Mouse (Mus musculus) liver, adult 2 months (tissue): Measurements from ENCODE around the gene Trpm2. TPM values are rescaled to one million over a fixed set of nuclear protein-coding genes. Genes with fewer than 3 reads are reported as not detected.

ENCODE experiments used
- DNase-seq: peaks from one replicate; pipeline ENCODE4 v3.0.0-alpha.2; 2011; ENCODE audit warnings: low read depth, low spot score; ENCODE audit errors: extremely low read depth
- H3K27ac ChIP-seq: fragments of 200-500 bp; replicated peaks from 2 replicates; pipeline ENCODE4 v1.5.1; 2012; ENCODE audit warnings: low read depth, mild to moderate bottlenecking, control low read depth, inconsistent platforms, low read length; ENCODE audit not compliant: insufficient read depth
- H3K27me3 ChIP-seq: fragments of 200-500 bp; 2 replicates; pipeline ENCODE4 v1.6.1; 2012; ENCODE audit warnings: mild to moderate bottlenecking, moderate library complexity, low read length, inconsistent platforms; ENCODE audit not compliant: control insufficient read depth, insufficient read depth
- H3K36me3 ChIP-seq: fragments of 200-500 bp; 2 replicates; pipeline ENCODE4 v1.6.1; 2012; ENCODE audit warnings: low read length, inconsistent platforms; ENCODE audit not compliant: control insufficient read depth, insufficient read depth
- H3K4me1 ChIP-seq: fragments of 200-500 bp; 2 replicates; pipeline ENCODE4 v1.6.1; 2011; ENCODE audit warnings: low read length; ENCODE audit not compliant: control insufficient read depth, insufficient read depth
- H3K4me3 ChIP-seq: fragments of 200-500 bp; 2 replicates; pipeline ENCODE4 v1.5.1; 2011; ENCODE audit warnings: low read depth, mild to moderate bottlenecking, control low read depth, low read length, moderate library complexity; ENCODE audit not compliant: insufficient read depth
- H3K79me2 ChIP-seq: fragments of 200-500 bp; 2 replicates; pipeline ENCODE4 v1.6.1; 2012; ENCODE audit warnings: inconsistent platforms, mild to moderate bottlenecking, low read length, moderate library complexity; ENCODE audit not compliant: control insufficient read depth, insufficient read depth
- H3K9ac ChIP-seq: fragments of 200-500 bp; 2 replicates; pipeline ENCODE4 v1.6.1; 2012; ENCODE audit warnings: low read depth, mild to moderate bottlenecking, control low read depth, inconsistent platforms, low read length
- CTCF ChIP-seq: fragments of 200-500 bp; IDR thresholded peaks from 2 replicates; pipeline ENCODE4 v1.5.1; 2011; ENCODE audit warnings: low read depth, low read length, control low read depth
- POLR2A ChIP-seq: fragments of 200-500 bp; IDR thresholded peaks from 2 replicates; pipeline ENCODE4 v1.6.1; 2011; ENCODE audit warnings: low read length, control low read depth; ENCODE audit not compliant: insufficient read depth; ENCODE audit errors: extremely low read depth
- WGBS: fragments of 180-500 bp; shearing (Covaris S2); methylation state at CpG from one replicate; pipeline ENCODE4 v1.1.7; 2018; 5-methylcytosine and 5-hydroxymethylcytosine counted together
- polyA plus RNA-seq: library from polyadenylated mRNA; depleted of rRNA; stranded (reverse); fragments of >200 nt; gene quantifications from 2 replicates; pipeline ENCODE4 v1.2.3, GENCODE M21; 2012
- total RNA-seq: library from RNA; depleted of rRNA; stranded (reverse); fragments of >200 nt; gene quantifications from 2 replicates; pipeline ENCODE4 v1.2.3, GENCODE M21; 2014

The Trpm2 gene
- total and polyA plus RNA-seq, 2 experiments, result 3.1 to 3.3 TPM

DNA sequence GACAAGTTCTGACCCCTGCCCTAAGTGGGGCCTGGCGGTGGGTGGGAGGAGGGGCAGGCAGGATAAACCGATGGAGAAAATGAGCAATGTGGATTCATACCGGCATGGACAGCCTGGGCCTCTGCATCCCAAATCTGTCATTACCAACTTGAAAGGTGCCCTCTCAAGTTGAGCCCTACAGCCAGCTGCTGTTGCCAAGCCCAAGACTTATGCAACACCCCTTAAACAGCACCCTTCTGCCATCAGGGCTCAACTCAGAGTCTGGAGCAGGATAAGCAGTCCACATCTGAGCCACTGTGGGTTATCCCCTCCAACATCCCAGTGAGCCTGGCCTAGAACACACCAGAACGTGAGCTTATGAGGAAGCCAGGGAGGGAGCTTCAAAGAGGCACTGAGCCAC is 57.1 kb downstream of the Trpm2 start:
- no peak overlapping the region for H3K4me3 ChIP-seq
- 79% methylated on average over 4 of the region's 4 CpGs for WGBS
- no peak for DNase-seq

DNA sequence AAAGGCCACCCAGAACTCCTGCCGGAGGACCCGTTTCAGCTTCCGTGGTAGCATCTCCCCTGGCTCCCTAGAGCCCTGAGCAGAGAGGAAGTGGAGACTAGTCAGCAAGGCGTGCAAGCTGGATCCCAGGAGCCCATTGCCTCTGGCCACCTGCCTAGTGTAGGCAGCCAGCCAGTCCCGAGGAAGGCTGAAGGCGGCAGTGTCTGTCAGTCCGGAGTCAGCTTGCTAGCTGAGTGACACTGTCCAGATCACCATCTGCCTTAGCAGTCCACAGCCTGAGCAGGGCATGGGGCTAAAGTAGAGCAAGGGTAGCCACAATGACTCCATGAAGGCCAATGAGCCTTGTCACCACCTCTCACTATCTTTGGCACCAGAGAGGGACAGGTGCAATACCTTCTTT is 57.8 kb downstream of the Trpm2 start:
- Histone ChIP-seq H3K36me3 (no peaks in the 10 kb centered on the region), H3K4me3 (no peak overlapping the region), H3K79me2 (no peaks in the 10 kb centered on the region), H3K4me1 (no peaks in the 10 kb centered on the region), H3K9ac (no peak overlapping the region), H3K27me3 (no peaks in the 10 kb centered on the region), H3K27ac (no peak overlapping the region)
- DNase-seq, result no peak
- 31% methylated on average over 7 of the region's 7 CpGs for WGBS
- no peak for TF ChIP-seq POLR2A
- no peak for TF ChIP-seq CTCF

More for the DNA sequence above, 57.1 kb downstream of the Trpm2 start:
- Histone ChIP-seq H3K9ac (no peak overlapping the region), H3K27ac (no peak overlapping the region), H3K4me1 (no peaks in the 10 kb centered on the region), H3K36me3 (no peaks in the 10 kb centered on the region), H3K27me3 (no peaks in the 10 kb centered on the region), H3K79me2 (no peaks in the 10 kb centered on the region)
- TF ChIP-seq POLR2A, result no peak
- no peak for TF ChIP-seq CTCF

DNA sequence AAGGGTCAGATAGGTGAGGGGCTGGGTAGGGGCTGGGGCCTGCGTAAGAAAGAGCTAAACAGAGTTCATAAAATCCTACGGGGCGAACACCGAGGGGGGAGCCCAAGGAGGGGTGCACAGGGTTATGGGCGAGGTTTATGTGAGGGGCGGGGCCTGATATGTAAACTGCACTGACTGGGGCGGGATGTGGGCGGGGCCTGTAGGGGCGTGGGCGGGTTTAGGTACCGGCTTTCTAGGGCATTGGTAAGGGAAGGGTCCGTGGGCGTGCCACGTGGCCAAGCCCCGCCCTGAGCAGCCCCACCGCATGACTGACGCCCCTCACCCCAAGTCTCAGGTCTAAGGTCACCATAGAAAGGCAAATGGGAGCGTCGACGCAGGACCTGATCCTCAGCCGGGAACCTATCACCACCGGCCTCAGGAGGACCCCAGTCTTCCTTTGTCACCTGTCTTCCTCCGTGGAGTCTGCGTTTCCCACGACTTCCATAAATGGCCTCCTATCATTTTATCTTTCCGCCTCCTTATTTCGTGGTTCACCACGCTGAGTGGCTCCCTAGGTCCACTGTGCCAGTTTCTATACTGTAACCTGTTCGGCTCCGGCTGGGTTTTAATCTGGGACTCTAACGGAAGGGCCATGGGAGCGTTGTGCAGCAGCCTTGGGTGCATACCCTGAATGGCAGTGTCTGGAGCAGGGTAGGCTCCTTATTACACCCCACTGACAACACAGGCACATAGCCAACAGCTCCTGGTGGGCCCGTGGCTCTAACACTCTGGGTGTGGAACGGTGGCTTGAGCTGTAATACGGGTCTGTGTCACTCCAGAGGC is 67.3 kb downstream of the Trpm2 start:
- peaks cover 3% of the 10 kb centered on the region; the same call in 1 of the 2 replicates for H3K79me2 ChIP-seq
- H3K27ac ChIP-seq, result peak overlapping the region; percentile 1; the same call in 1 of the 2 replicates
- peak; percentile 67 for DNase-seq
- TF ChIP-seq CTCF (no peak), POLR2A (no peak)
- H3K4me3 ChIP-seq, result peak overlapping the region; percentile 86
- 4% methylated on average over 35 of the region's 35 CpGs for WGBS
- no peaks in the 10 kb centered on the region for H3K27me3 ChIP-seq
- H3K4me1 ChIP-seq, result peaks cover 26% of the 10 kb centered on the region
- no peaks in the 10 kb centered on the region for H3K36me3 ChIP-seq
- H3K9ac ChIP-seq, result peak overlapping the region; percentile 35

DNA sequence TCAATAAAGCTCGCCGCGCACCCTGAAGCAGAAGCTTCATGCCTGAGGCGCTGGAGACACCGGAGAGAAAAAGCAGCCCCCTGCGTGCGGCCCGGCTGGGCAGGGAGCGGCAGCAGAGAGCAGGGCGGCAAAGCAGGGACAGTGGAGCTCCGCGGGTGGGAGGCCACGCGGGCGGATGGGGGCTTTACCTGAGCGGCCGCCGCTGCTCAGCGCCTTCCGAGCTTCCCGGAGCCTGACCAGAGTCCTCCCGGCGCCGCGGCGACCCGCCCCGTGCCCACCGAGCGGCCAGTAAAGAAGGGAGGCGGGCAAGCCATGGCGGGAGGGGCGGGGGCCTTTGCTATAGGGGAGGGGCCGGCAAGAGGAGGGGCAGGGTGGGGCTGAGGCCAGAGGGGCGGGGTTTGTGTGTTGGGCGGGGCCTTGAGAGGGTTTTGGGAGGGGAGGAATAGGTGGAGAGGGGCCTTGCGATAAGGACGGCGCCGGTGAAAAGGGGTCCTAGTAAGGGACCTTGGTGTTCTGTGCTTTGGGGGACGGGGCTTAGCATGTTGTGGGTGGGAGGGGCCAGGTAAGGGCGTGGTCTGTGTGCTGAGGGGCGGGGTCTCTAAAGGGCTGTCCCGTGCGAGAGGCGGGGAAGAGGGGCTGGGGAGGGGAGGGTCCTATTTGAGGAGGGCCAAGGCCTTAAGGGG is 68.0 kb downstream of the Trpm2 start, which contains the start of gene Lrrc3:
Lrrc3 (minus strand) TSS at position 326 of the 683 bp plus-strand sequence.
- peak; percentile 73; the same call in 1 of the 2 replicates for TF ChIP-seq POLR2A
- TF ChIP-seq CTCF, result no peak
- H3K9ac ChIP-seq, result peak within 1 kb of the TSS; percentile 93
- H3K79me2 ChIP-seq, result peaks cover 3% of the 10 kb centered on the region; the same call in 1 of the 2 replicates
- no peaks in the 10 kb centered on the region for H3K36me3 ChIP-seq
- no peaks in the 10 kb centered on the region for H3K27me3 ChIP-seq
- peak within 1 kb of the TSS; percentile 95 for H3K27ac ChIP-seq
- H3K4me3 ChIP-seq, result peak within 1 kb of the TSS; percentile 86
- 2% methylated on average over 46 of the region's 46 CpGs for WGBS
- peak; percentile 69 for DNase-seq
- H3K4me1 ChIP-seq, result peaks cover 26% of the 10 kb centered on the region

DNA sequence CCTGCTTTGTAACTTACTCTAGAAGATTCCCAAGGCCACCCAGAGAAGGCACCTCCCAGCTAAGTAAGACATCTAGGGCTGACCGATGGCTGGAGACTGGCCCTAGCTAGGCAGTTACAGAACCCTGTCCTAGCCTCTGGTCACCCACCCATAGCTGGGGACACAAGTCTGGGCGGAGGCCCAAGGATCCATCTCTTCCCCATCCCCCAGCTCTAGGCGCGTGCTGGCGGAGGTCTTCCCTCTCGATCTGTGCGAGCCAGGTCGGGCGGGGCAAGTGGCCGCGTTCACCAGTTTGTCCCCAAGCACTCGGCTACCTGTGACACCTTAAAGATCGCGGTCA is 68.5 kb downstream of the Trpm2 start:
- TF ChIP-seq POLR2A (no peak), CTCF (no peak)
- Histone ChIP-seq H3K27me3 (no peaks in the 10 kb centered on the region), H3K4me3 (peak overlapping the region; percentile 86), H3K9ac (peak overlapping the region; percentile 93), H3K27ac (peak overlapping the region; percentile 95), H3K36me3 (no peaks in the 10 kb centered on the region), H3K79me2 (peaks cover 3% of the 10 kb centered on the region; the same call in 1 of the 2 replicates), H3K4me1 (peaks cover 26% of the 10 kb centered on the region)
- peak; percentile 57 for DNase-seq
- WGBS, result 3% methylated on average over 14 of the region's 14 CpGs
